Mouse (Mus musculus) midbrain, embryonic 11.5 days (tissue): ENCODE measurements around the gene Olfr611. TPM values are rescaled to one million over a fixed set of nuclear protein-coding genes. Genes with fewer than 3 reads are reported as not detected.

Experiments
- polyA plus RNA-seq: library from polyadenylated mRNA; unstranded; fragments of >200 nt; fragmentation: Nextera tagmentation; extraction: Ambion mirVana; gene quantifications from 2 replicates; pipeline ENCODE4 v1.2.1, GENCODE M21; 2014

The Olfr611 gene
- polyA plus RNA-seq, 1 experiment from 2014 or later: not detected

Other genes starting within 250 kb of the Olfr611 start
- gene Olfr596, start 215.2 kb downstream of the Olfr611 start, polyA plus RNA-seq: not detected in 2 replicates
- not detected in 2 replicates for gene Olfr597, start 204.5 kb downstream of the Olfr611 start, polyA plus RNA-seq
- not detected in 2 replicates for gene Olfr598, start 197.3 kb downstream of the Olfr611 start, polyA plus RNA-seq
- not detected in 2 replicates for gene Olfr599, start 184.9 kb downstream of the Olfr611 start, polyA plus RNA-seq
- not detected in 2 replicates for gene Olfr600, start 171.2 kb downstream of the Olfr611 start, polyA plus RNA-seq
- gene Olfr601, start 158.2 kb downstream of the Olfr611 start, polyA plus RNA-seq: not detected in 2 replicates
- gene Olfr603, start 134.7 kb downstream of the Olfr611 start, polyA plus RNA-seq: not detected in 2 replicates
- not detected in 2 replicates for gene Usp17lc, start 105.8 kb downstream of the Olfr611 start, polyA plus RNA-seq
- not detected in 2 replicates for gene Olfr605, start 75.4 kb downstream of the Olfr611 start, polyA plus RNA-seq
- gene Olfr606, start 71.8 kb downstream of the Olfr611 start, polyA plus RNA-seq: not detected in 2 replicates
- gene Olfr607, start 56.7 kb downstream of the Olfr611 start, polyA plus RNA-seq: not detected in 2 replicates
- not detected in 2 replicates for gene Olfr608, start 51.0 kb downstream of the Olfr611 start, polyA plus RNA-seq
- not detected in 2 replicates for gene Olfr609, start 22.8 kb downstream of the Olfr611 start, polyA plus RNA-seq
- gene Olfr610, start 8.7 kb downstream of the Olfr611 start, polyA plus RNA-seq: not detected in 2 replicates
- not detected in 2 replicates for gene Olfr612, start 21.9 kb upstream of the Olfr611 start, polyA plus RNA-seq
- not detected in 2 replicates for gene Olfr613, start 27.2 kb upstream of the Olfr611 start, polyA plus RNA-seq
- not detected in 2 replicates for gene Olfr615, start 35.2 kb upstream of the Olfr611 start, polyA plus RNA-seq
- gene Olfr616, start 48.3 kb upstream of the Olfr611 start, polyA plus RNA-seq: not detected in 2 replicates
- not detected in 2 replicates for gene Olfr617, start 52.2 kb upstream of the Olfr611 start, polyA plus RNA-seq
- gene Olfr618, start 69.3 kb upstream of the Olfr611 start, polyA plus RNA-seq: not detected in 2 replicates
- gene Olfr619, start 79.7 kb upstream of the Olfr611 start, polyA plus RNA-seq: not detected in 2 replicates
- gene Olfr620, start 91.7 kb upstream of the Olfr611 start, polyA plus RNA-seq: not detected in 2 replicates
- gene Olfr622, start 121.9 kb upstream of the Olfr611 start, polyA plus RNA-seq: not detected in 2 replicates
- gene Olfr623, start 142.9 kb upstream of the Olfr611 start, polyA plus RNA-seq: not detected in 2 replicates
- 0.03 and 0.04 TPM in 2 replicates for gene Olfr624, start 150.3 kb upstream of the Olfr611 start, polyA plus RNA-seq
- gene Olfr625-ps1, start 161.9 kb upstream of the Olfr611 start, polyA plus RNA-seq: not detected in 2 replicates
- gene Olfr243, start 193.8 kb upstream of the Olfr611 start, polyA plus RNA-seq: not detected in 2 replicates
- not detected in 2 replicates for gene Olfr628, start 209.5 kb upstream of the Olfr611 start, polyA plus RNA-seq
- not detected in 2 replicates for gene Olfr629, start 224.1 kb upstream of the Olfr611 start, polyA plus RNA-seq
- gene Olfr630, start 236.5 kb upstream of the Olfr611 start, polyA plus RNA-seq: not detected in 2 replicates